Mouse (Mus musculus) adrenal gland, adult 2 months (tissue): ENCODE data around the gene Casz1. TPM values are rescaled to one million over a fixed set of nuclear protein-coding genes. Genes with fewer than 3 reads are reported as not detected.

Experiments
- DNase-seq: peaks from one replicate; pipeline ENCODE4 v3.0.0; 2021
- polyA plus RNA-seq: library from polyadenylated mRNA; depleted of rRNA; stranded (reverse); fragments of >200 nt; gene quantifications from 2 replicates; pipeline ENCODE4 v1.2.3, GENCODE M21; 2012
- total RNA-seq, 2 experiments: library from RNA; stranded (reverse); gene quantifications; 2 replicates each; pipeline ENCODE4 v1.2.3; 2021

Gene Casz1
- total and polyA plus RNA-seq, 3 experiments: 4.3 to 7.4 (median 5.5) TPM

GRCm38 (mm10) chr4:148933109-148933508 lies 128.9 kb downstream of the Casz1 start:
- DNase-seq: no peak

- DNase-seq: no peak
Measured at GRCm38 (mm10) chr4:148935211-148935610, 131.0 kb downstream of the Casz1 start.

GRCm38 (mm10) chr4:148936111-148936510 lies 131.9 kb downstream of the Casz1 start:
- DNase-seq: no peak

- DNase-seq: peak; percentile 45
Measured at GRCm38 (mm10) chr4:148936727-148937126, 132.5 kb downstream of the Casz1 start.

- peak; percentile 69 for DNase-seq
Measured at GRCm38 (mm10) chr4:148938546-148938945, 134.3 kb downstream of the Casz1 start.

- peak; percentile 91 for DNase-seq
Measured at GRCm38 (mm10) chr4:148940674-148941211, 136.5 kb downstream of the Casz1 start.

- no peak for DNase-seq
Measured at GRCm38 (mm10) chr4:148941321-148941720, 137.1 kb downstream of the Casz1 start.

GRCm38 (mm10) chr4:148943099-148943498 lies 138.9 kb downstream of the Casz1 start:
- no peak for DNase-seq

GRCm38 (mm10) chr4:148945476-148945881 lies 141.2 kb downstream of the Casz1 start:
- DNase-seq: peak; percentile 42

- no peak for DNase-seq
Measured at GRCm38 (mm10) chr4:148946071-148946470, 141.8 kb downstream of the Casz1 start.

GRCm38 (mm10) chr4:148947833-148948388 lies 143.7 kb downstream of the Casz1 start:
- no peak for DNase-seq

- no peak for DNase-seq
Measured at GRCm38 (mm10) chr4:148950487-148950886, 146.3 kb downstream of the Casz1 start.

- DNase-seq: peak; percentile 46
Measured at GRCm38 (mm10) chr4:148950932-148951650, 146.9 kb downstream of the Casz1 start.

- DNase-seq: peak; percentile 82
Measured at GRCm38 (mm10) chr4:148951821-148952291, 147.6 kb downstream of the Casz1 start.

GRCm38 (mm10) chr4:148952328-148953222 lies 148.3 kb downstream of the Casz1 start:
- DNase-seq: peak; percentile 28

GRCm38 (mm10) chr4:148955131-148955813 lies 151.0 kb downstream of the Casz1 start:
- DNase-seq: peak; percentile 89

GRCm38 (mm10) chr4:148960011-148960410 lies 155.8 kb downstream of the Casz1 start:
- DNase-seq: no peak

- no peak for DNase-seq
Measured at GRCm38 (mm10) chr4:148961081-148961480, 156.9 kb downstream of the Casz1 start.

GRCm38 (mm10) chr4:148962096-148962495 lies 157.9 kb downstream of the Casz1 start:
- DNase-seq: no peak

GRCm38 (mm10) chr4:148964541-148965310 lies 160.5 kb downstream of the Casz1 start:
- no peak for DNase-seq

GRCm38 (mm10) chr4:148966132-148966531 lies 161.9 kb downstream of the Casz1 start:
- DNase-seq: no peak
